Mouse (Mus musculus): ENCODE results near the gene Thra. TPM values are rescaled to one million over a fixed set of nuclear protein-coding genes. Genes with fewer than 3 reads are reported as not detected.
A peak's percentile ranks its signal among the peaks of the same experiment; 100 is the strongest.
"Not testable (repeated sequence)": the region's sequence is repeated elsewhere in the genome, so short reads cannot be mapped to it uniquely, and the experiment has no call there.

The Thra gene
- polyA plus RNA-seq, 1 experiment: 128 TPM

GRCm38 (mm10) chr11:98731134-98731533 is 9.3 kb upstream of the Thra start:
- Histone ChIP-seq H3K36me3 (ENCODE audit: control insufficient read depth, insufficient read depth, low read length) (no peaks in the 10 kb centered on the region; the same call in 1 of the 2 replicates), H3K27me3 (ENCODE audit: control insufficient read depth, insufficient read depth, low read length) (no peaks in the 10 kb centered on the region), H3K27ac (ENCODE audit: insufficient read depth, low read depth, low read length) (0 out of 2 replicates have a peak overlapping the region, but pooled peaks have one; percentile 8), H3K4me1 (ENCODE audit: control insufficient read depth, insufficient read depth, insufficient read length, low read length) (peaks cover 3% of the 10 kb centered on the region; the same call in 1 of the 2 replicates), H3K4me3 (ENCODE audit: low read depth, low read length) (no peak overlapping the region)
- 62% methylated on average over 5 of the region's 5 CpGs for WGBS
- no peak for TF ChIP-seq POLR2A (IDR thresholded peaks at IDR 0.05; ENCODE audit: low read depth, low read length)

GRCm38 (mm10) chr11:98734020-98734419 is 6.4 kb upstream of the Thra start:
- TF ChIP-seq CTCF (IDR thresholded peaks at IDR 0.05; ENCODE audit: extremely low read depth, insufficient read length, insufficient replicate concordance, low read depth, low read length) (peak; percentile 35; the same call in 1 of the 2 replicates), POLR2A (IDR thresholded peaks at IDR 0.05; ENCODE audit: low read depth, low read length) (no peak)
- WGBS: 83% methylated on average over 3 of the region's 3 CpGs
- no peaks in the 10 kb centered on the region for H3K27me3 ChIP-seq (ENCODE audit: control insufficient read depth, insufficient read depth, low read length)
- no peak overlapping the region for H3K4me3 ChIP-seq (ENCODE audit: low read depth, low read length)
- no peaks in the 10 kb centered on the region for H3K36me3 ChIP-seq (ENCODE audit: control insufficient read depth, insufficient read depth, low read length)
- H3K27ac ChIP-seq (ENCODE audit: insufficient read depth, low read depth, low read length): no peak overlapping the region
- no peaks in the 10 kb centered on the region for H3K4me1 ChIP-seq (ENCODE audit: control insufficient read depth, insufficient read depth, insufficient read length, low read length)

GRCm38 (mm10) chr11:98735111-98735510 is 5.3 kb upstream of the Thra start:
- H3K27ac ChIP-seq (ENCODE audit: insufficient read depth, low read depth, low read length): no peak overlapping the region
- H3K36me3 ChIP-seq (ENCODE audit: control insufficient read depth, insufficient read depth, low read length): no peaks in the 10 kb centered on the region
- 93% methylated on average over 4 of the region's 4 CpGs for WGBS
- H3K27me3 ChIP-seq (ENCODE audit: control insufficient read depth, insufficient read depth, low read length): no peaks in the 10 kb centered on the region
- peaks cover 3% of the 10 kb centered on the region; the same call in 1 of the 2 replicates for H3K4me1 ChIP-seq (ENCODE audit: control insufficient read depth, insufficient read depth, insufficient read length, low read length)
- TF ChIP-seq CTCF (IDR thresholded peaks at IDR 0.05; ENCODE audit: extremely low read depth, insufficient read length, insufficient replicate concordance, low read depth, low read length): no peak
- TF ChIP-seq POLR2A (IDR thresholded peaks at IDR 0.05; ENCODE audit: low read depth, low read length): no peak
- H3K4me3 ChIP-seq (ENCODE audit: low read depth, low read length): no peak overlapping the region

GRCm38 (mm10) chr11:98736176-98736575 is 4.3 kb upstream of the Thra start:
- Histone ChIP-seq H3K4me1 (ENCODE audit: control insufficient read depth, insufficient read depth, insufficient read length, low read length) (peaks cover 4% of the 10 kb centered on the region; the same call in 1 of the 2 replicates), H3K36me3 (ENCODE audit: control insufficient read depth, insufficient read depth, low read length) (no peaks in the 10 kb centered on the region), H3K27ac (ENCODE audit: insufficient read depth, low read depth, low read length) (no peak overlapping the region), H3K4me3 (ENCODE audit: low read depth, low read length) (no peak overlapping the region), H3K27me3 (ENCODE audit: control insufficient read depth, insufficient read depth, low read length) (no peaks in the 10 kb centered on the region)
- 93% methylated on average over 1 of the region's 1 CpGs for WGBS
- no peak for TF ChIP-seq CTCF (IDR thresholded peaks at IDR 0.05; ENCODE audit: extremely low read depth, insufficient read length, insufficient replicate concordance, low read depth, low read length)
- TF ChIP-seq POLR2A (IDR thresholded peaks at IDR 0.05; ENCODE audit: low read depth, low read length): no peak

GRCm38 (mm10) chr11:98737220-98737619 is 3.2 kb upstream of the Thra start:
- not testable (repeated sequence) for H3K4me3 ChIP-seq (ENCODE audit: low read depth, low read length); H3K36me3 ChIP-seq (ENCODE audit: control insufficient read depth, insufficient read depth, low read length); H3K27me3 ChIP-seq (ENCODE audit: control insufficient read depth, insufficient read depth, low read length); H3K4me1 ChIP-seq (ENCODE audit: control insufficient read depth, insufficient read depth, insufficient read length, low read length); H3K27ac ChIP-seq (ENCODE audit: insufficient read depth, low read depth, low read length)
- 44% methylated on average over 2 of the region's 2 CpGs for WGBS

- H3K36me3 ChIP-seq (ENCODE audit: control insufficient read depth, insufficient read depth, low read length): no peaks in the 10 kb centered on the region
- peaks cover 7% of the 10 kb centered on the region; the same call in 1 of the 2 replicates for H3K4me1 ChIP-seq (ENCODE audit: control insufficient read depth, insufficient read depth, insufficient read length, low read length)
- no peaks in the 10 kb centered on the region for H3K27me3 ChIP-seq (ENCODE audit: control insufficient read depth, insufficient read depth, low read length)
- TF ChIP-seq POLR2A (IDR thresholded peaks at IDR 0.05; ENCODE audit: low read depth, low read length) (no peak), CTCF (IDR thresholded peaks at IDR 0.05; ENCODE audit: extremely low read depth, insufficient read length, insufficient replicate concordance, low read depth, low read length) (no peak)
- WGBS: 81% methylated on average over 4 of the region's 4 CpGs
- no peak overlapping the region for H3K4me3 ChIP-seq (ENCODE audit: low read depth, low read length)
- no peak overlapping the region for H3K27ac ChIP-seq (ENCODE audit: insufficient read depth, low read depth, low read length)
Measured at GRCm38 (mm10) chr11:98738428-98738911, 2.0 kb upstream of the Thra start.

- H3K27ac ChIP-seq (ENCODE audit: insufficient read depth, low read depth, low read length): no peak overlapping the region
- peaks cover 11% of the 10 kb centered on the region; the same call in 1 of the 2 replicates for H3K4me1 ChIP-seq (ENCODE audit: control insufficient read depth, insufficient read depth, insufficient read length, low read length)
- H3K36me3 ChIP-seq (ENCODE audit: control insufficient read depth, insufficient read depth, low read length): no peaks in the 10 kb centered on the region
- no peak for TF ChIP-seq CTCF (IDR thresholded peaks at IDR 0.05; ENCODE audit: extremely low read depth, insufficient read length, insufficient replicate concordance, low read depth, low read length)
- TF ChIP-seq POLR2A (IDR thresholded peaks at IDR 0.05; ENCODE audit: low read depth, low read length): no peak
- H3K27me3 ChIP-seq (ENCODE audit: control insufficient read depth, insufficient read depth, low read length): no peaks in the 10 kb centered on the region
- no peak overlapping the region for H3K4me3 ChIP-seq (ENCODE audit: low read depth, low read length)
- WGBS: 69% methylated on average over 9 of the region's 9 CpGs
Measured at GRCm38 (mm10) chr11:98738925-98739324, 1.5 kb upstream of the Thra start.

GRCm38 (mm10) chr11:98740026-98740392 is 429 bp upstream of the Thra start:
- H3K27ac ChIP-seq (ENCODE audit: insufficient read depth, low read depth, low read length): peak overlapping the region; percentile 64; the same call in 1 of the 2 replicates
- no peaks in the 10 kb centered on the region for H3K27me3 ChIP-seq (ENCODE audit: control insufficient read depth, insufficient read depth, low read length)
- no peaks in the 10 kb centered on the region for H3K36me3 ChIP-seq (ENCODE audit: control insufficient read depth, insufficient read depth, low read length)
- peaks cover 20% of the 10 kb centered on the region; the same call in 1 of the 2 replicates for H3K4me1 ChIP-seq (ENCODE audit: control insufficient read depth, insufficient read depth, insufficient read length, low read length)
- TF ChIP-seq POLR2A (IDR thresholded peaks at IDR 0.05; ENCODE audit: low read depth, low read length): no peak
- no peak for TF ChIP-seq CTCF (IDR thresholded peaks at IDR 0.05; ENCODE audit: extremely low read depth, insufficient read length, insufficient replicate concordance, low read depth, low read length)
- 9% methylated on average over 8 of the region's 8 CpGs for WGBS
- peak overlapping the region; percentile 59; the same call in 1 of the 2 replicates for H3K4me3 ChIP-seq (ENCODE audit: low read depth, low read length)

Measured in small intestine, adult 2 months (tissue).